Mouse (Mus musculus) cerebellum, postnatal 4 days (tissue): ENCODE measurements around the gene Tbc1d16.
"Not testable (repeated sequence)": the region's sequence is repeated elsewhere in the genome, so short reads cannot be mapped to it uniquely, and the experiment has no call there.

Source experiments
- DNase-seq, 2 experiments: peaks; one replicate each; pipeline ENCODE4 v3.0.0; 2022; ENCODE audit warnings: low spot score in 2 of 2, mixed read lengths in 1 of 2

Tbc1d16 gene

GRCm38 (mm10) chr11:119118905-119119304 lies 109.4 kb downstream of the Tbc1d16 start:
- DNase-seq: no peak

- DNase-seq: no peak
Measured at GRCm38 (mm10) chr11:119117945-119118344, 110.4 kb downstream of the Tbc1d16 start.

GRCm38 (mm10) chr11:119116992-119117391 lies 111.3 kb downstream of the Tbc1d16 start:
- no peak for DNase-seq

GRCm38 (mm10) chr11:119112721-119113120 lies 115.6 kb downstream of the Tbc1d16 start:
- no peak for DNase-seq

- no peak for DNase-seq
Measured at GRCm38 (mm10) chr11:119111345-119111744, 117.0 kb downstream of the Tbc1d16 start.

GRCm38 (mm10) chr11:119109415-119110071 lies 118.8 kb downstream of the Tbc1d16 start:
- DNase-seq: no peak

GRCm38 (mm10) chr11:119108573-119109263 lies 119.6 kb downstream of the Tbc1d16 start:
- no peak for DNase-seq

- DNase-seq: no peak
Measured at GRCm38 (mm10) chr11:119106289-119106688, 122.0 kb downstream of the Tbc1d16 start.

GRCm38 (mm10) chr11:119105748-119106147 lies 122.6 kb downstream of the Tbc1d16 start:
- DNase-seq: no peak

- no peak for DNase-seq
Measured at GRCm38 (mm10) chr11:119105071-119105609, 123.2 kb downstream of the Tbc1d16 start.

- DNase-seq: no peak
Measured at GRCm38 (mm10) chr11:119103991-119104390, 124.3 kb downstream of the Tbc1d16 start.

- DNase-seq: not testable (repeated sequence)
Measured at GRCm38 (mm10) chr11:119100355-119100754, 127.9 kb downstream of the Tbc1d16 start.

- DNase-seq: no peak
Measured at GRCm38 (mm10) chr11:119098202-119098601, 130.1 kb downstream of the Tbc1d16 start.

- DNase-seq: no peak
Measured at GRCm38 (mm10) chr11:119095441-119095840, 132.9 kb downstream of the Tbc1d16 start.

GRCm38 (mm10) chr11:119093322-119093721 lies 135.0 kb downstream of the Tbc1d16 start:
- no peak for DNase-seq
